In genomic region chr11:67675562-67676540, GRCm38 (mm10) we compare ENCODE assay signal across 7 mouse cellular contexts. TPM values are rescaled to one million over a fixed set of nuclear protein-coding genes. Genes with fewer than 3 reads are reported as not detected.
A peak's percentile ranks its signal among the peaks of the same experiment; 100 is the strongest.
DNase-seq lines count a peak whose midpoint lies in the region; ATAC-seq lines count a peak whose summit lies in the region.

No protein-coding gene starts in this region.

- no peak overlapping the region for H3K27ac ChIP-seq in forebrain, embryonic 13.5 days
- H3K27ac ChIP-seq in kidney, embryonic 16.5 days (ENCODE audit: low read length), result no peak overlapping the region

- H3K4me3 ChIP-seq in forebrain, embryonic 13.5 days, result no peak overlapping the region
- H3K4me3 ChIP-seq in kidney, embryonic 16.5 days (ENCODE audit: low read length), result no peak overlapping the region

- no peaks in the 10 kb centered on the region for H3K27me3 ChIP-seq in forebrain, embryonic 13.5 days
- H3K27me3 ChIP-seq in kidney, embryonic 16.5 days (ENCODE audit: insufficient read depth, low read length), result no peaks in the 10 kb centered on the region

- DNase-seq in urinary bladder, postnatal 36 days (ENCODE audit: low spot score in 2 of 2), result peak; percentile 21 to 42
- no peak for DNase-seq in urinary bladder, postnatal 4 days (ENCODE audit: low spot score in 2 of 2)
- peak; percentile 59 for DNase-seq in brain, embryonic 18.5 days (ENCODE audit: low read depth, low spot score)
- peak; percentile 77 for DNase-seq in lung, postnatal 10 days
- DNase-seq in retina, postnatal 7 days (ENCODE audit: low read depth, low spot score), result peak; percentile 72

- H3K9ac ChIP-seq in forebrain, embryonic 13.5 days, result no peak overlapping the region
- H3K9ac ChIP-seq in kidney, embryonic 16.5 days (replicated peaks; ENCODE audit: low read length), result no peak overlapping the region

- peak; percentile 82; the same call in 1 of the 2 replicates for ATAC-seq in forebrain, embryonic 13.5 days
- ATAC-seq in kidney, embryonic 16.5 days (ENCODE audit: low FRiP score, low TSS enrichment), result peak; percentile 54; the same call in 1 of the 2 replicates

- no peak overlapping the region for H3K4me2 ChIP-seq in forebrain, embryonic 13.5 days
- no peak overlapping the region for H3K4me2 ChIP-seq in kidney, embryonic 16.5 days (replicated peaks; ENCODE audit: low read depth, low read length)

- H3K4me1 ChIP-seq in forebrain, embryonic 13.5 days, result no peaks in the 10 kb centered on the region
- H3K4me1 ChIP-seq in kidney, embryonic 16.5 days (ENCODE audit: insufficient read depth, low read length), result no peaks in the 10 kb centered on the region

- no peaks in the 10 kb centered on the region for H3K36me3 ChIP-seq in forebrain, embryonic 13.5 days (ENCODE audit: poor library complexity, severe bottlenecking)
- H3K36me3 ChIP-seq in kidney, embryonic 16.5 days (ENCODE audit: insufficient read depth, low read length), result no peaks in the 10 kb centered on the region

- 63% methylated on average over 12 of the region's 12 CpGs for WGBS in forebrain, embryonic 13.5 days
- WGBS in kidney, embryonic 16.5 days, result 63% methylated on average over 12 of the region's 12 CpGs

- no peaks in the 10 kb centered on the region for H3K9me3 ChIP-seq in forebrain, embryonic 13.5 days (replicated peaks)
- H3K9me3 ChIP-seq in kidney, embryonic 16.5 days (ENCODE audit: low read length), result no peaks in the 10 kb centered on the region

RNA-seq across cellular contexts. Expression of gene Rcvrn, which starts 19.3 kb away (rescaled TPM):
- polyA plus RNA-seq in forebrain, embryonic 13.5 days (2015; fragmentation: Nextera tagmentation; extraction: Ambion mirVana), result not detected in 2 replicates
- not detected in 2 replicates for polyA plus RNA-seq in kidney, embryonic 16.5 days (2015; fragmentation: Nextera tagmentation; extraction: Ambion mirVana)

Comparison
In these comparisons a context has a peak if more than half of its experiments do, and no peak if none do; other contexts are left out.
1. DNase-seq: peak in urinary bladder, postnatal 36 days (2 of 2), brain, embryonic 18.5 days (single experiment), lung, postnatal 10 days (single experiment) and retina, postnatal 7 days (single experiment); none in urinary bladder, postnatal 4 days (0 of 2).